Mouse (Mus musculus): ENCODE measurements around the gene Bmper.

DNA sequence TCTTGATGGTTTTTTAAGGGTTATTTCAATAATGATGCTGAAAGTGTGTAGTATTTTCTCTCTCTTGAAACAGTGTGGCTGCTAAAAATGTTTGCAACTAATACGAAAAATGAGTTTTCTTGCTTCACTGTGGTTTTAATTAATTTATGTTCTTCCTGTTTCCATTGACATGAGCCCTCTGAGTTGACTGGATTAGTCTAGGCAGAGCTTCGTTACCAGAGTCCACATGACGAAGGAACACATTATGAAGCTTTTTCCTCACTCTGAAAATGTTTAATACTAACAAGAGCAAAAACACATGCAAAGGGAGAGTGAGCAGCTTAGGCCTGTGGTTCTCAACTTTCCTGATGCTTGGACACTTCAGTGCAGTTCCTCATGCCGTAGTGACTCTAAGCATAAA, 53.4 kb downstream of the Bmper start:
- TF ChIP-seq ZMIZ1 (IDR thresholded peaks at IDR 0.05; ENCODE audit: low read depth, low read length) (no peak), IRF4 (IDR thresholded peaks at IDR 0.05; ENCODE audit: low read depth, low read length) (no peak)
